Mouse (Mus musculus) CH12.LX (cell line): ENCODE measurements at regions not wholly inside any gene's neighbourhood (a gene's known extent, or its start where the extent isn't known, plus 50 kb on each side); places are given as distances from the start of the nearest gene placed in this dataset.

Source experiments
- DNase-seq: peaks from one replicate; pipeline ENCODE4 v3.0.0-alpha.2; 2013; ENCODE audit errors: extremely low read depth
- H3K27ac ChIP-seq: 2 replicates; pipeline ENCODE4 v1.5.1; 2012; ENCODE audit warnings: low read depth, mild to moderate bottlenecking, control low read depth, moderate library complexity; ENCODE audit not compliant: insufficient read depth
- H3K27me3 ChIP-seq: replicated peaks from 2 replicates; pipeline ENCODE3; 2012; ENCODE audit warnings: inconsistent platforms
- H3K36me3 ChIP-seq, 2 experiments: replicated peaks in 1 of 2; 2 replicates each; pipeline versions ENCODE3 to v1.6.1; 2012; ENCODE audit warnings: inconsistent platforms in 1 of 2, low read length in 1 of 2, mild to moderate bottlenecking in 1 of 2, mixed read lengths in 1 of 2, moderate library complexity in 1 of 2; ENCODE audit not compliant: control insufficient read depth in 1 of 2, insufficient read depth in 1 of 2
- H3K4me1 ChIP-seq, 2 experiments: 2 replicates each; pipeline ENCODE4 v1.6.1; 2012; ENCODE audit warnings: inconsistent platforms in 1 of 2, moderate library complexity in 1 of 2; ENCODE audit not compliant: insufficient read depth in 2 of 2, control insufficient read depth in 1 of 2
- H3K4me2 ChIP-seq: 2 replicates; pipeline ENCODE4 v1.6.1; 2012; ENCODE audit warnings: low read depth, mild to moderate bottlenecking, control low read depth; ENCODE audit not compliant: poor library complexity, insufficient read depth, severe bottlenecking
- H3K4me3 ChIP-seq, 3 experiments: fragments of 150-350 bp in 1 of 3; sonication (generic) in 1 of 3; replicated peaks in 1 of 3; 2 replicates each; pipeline versions ENCODE3 to v1.5.1; 2011 to 2012; ENCODE audit warnings: low read depth in 2 of 3, low read length in 2 of 3, mild to moderate bottlenecking in 2 of 3, moderate library complexity in 2 of 3, control low read depth in 1 of 3, improper control_type of control experiment in 1 of 3, inconsistent platforms in 1 of 3, mixed read lengths in 1 of 3; ENCODE audit not compliant: poor library complexity in 1 of 3
- H3K79me2 ChIP-seq: replicated peaks from 2 replicates; pipeline ENCODE4 v1.6.1; 2012; ENCODE audit warnings: mild to moderate bottlenecking, moderate library complexity; ENCODE audit not compliant: control insufficient read depth, poor library complexity, insufficient read depth, severe bottlenecking; ENCODE audit errors: extremely low read depth
- H3K9ac ChIP-seq: 2 replicates; pipeline ENCODE4 v1.6.1; 2012; ENCODE audit warnings: low read depth, mild to moderate bottlenecking, control low read depth, moderate library complexity; ENCODE audit not compliant: insufficient read depth
- H3K9me3 ChIP-seq: replicated peaks from 2 replicates; pipeline ENCODE3; 2012; ENCODE audit warnings: low read length, inconsistent platforms, mixed read lengths
- CHD1 ChIP-seq: IDR thresholded peaks from 2 replicates; pipeline ENCODE4 v1.6.1; 2012; ENCODE audit warnings: low read depth, low read length, improper control_type of control experiment, inconsistent platforms
- CTCF ChIP-seq, 2 experiments: IDR thresholded peaks in 1 of 2; conservative IDR thresholded peaks in 1 of 2; 2 replicates each; pipeline ENCODE4 v1.5.1; 2011 to 2012; ENCODE audit warnings: low read depth in 2 of 2, low read length in 2 of 2, improper control_type of control experiment in 1 of 2, inconsistent platforms in 1 of 2, mild to moderate bottlenecking in 1 of 2, moderate library complexity in 1 of 2
- E2F4 ChIP-seq: IDR thresholded peaks from 2 replicates; pipeline ENCODE4 v1.6.1; 2011; ENCODE audit warnings: low read depth, low read length, improper control_type of control experiment; ENCODE audit not compliant: insufficient replicate concordance
- ELF1 ChIP-seq: IDR thresholded peaks from 2 replicates; pipeline ENCODE4 v1.6.1; 2014; ENCODE audit warnings: low read depth, mild to moderate bottlenecking, inconsistent platforms, low read length, improper control_type of control experiment
- HCFC1 ChIP-seq: IDR thresholded peaks from 2 replicates; pipeline ENCODE4 v1.6.1; 2012; ENCODE audit warnings: low read depth, mild to moderate bottlenecking, inconsistent platforms, low read length, improper control_type of control experiment
- IRF4 ChIP-seq: IDR thresholded peaks from 2 replicates; pipeline ENCODE4 v1.6.1; 2014; ENCODE audit warnings: low read depth, mild to moderate bottlenecking, inconsistent platforms, low read length, improper control_type of control experiment
- MAX ChIP-seq: IDR thresholded peaks from 2 replicates; pipeline ENCODE4 v1.6.1; 2011; ENCODE audit warnings: low read length, improper control_type of control experiment
- MAZ ChIP-seq: IDR thresholded peaks from 2 replicates; pipeline ENCODE4 v1.6.1; 2012; ENCODE audit warnings: low read depth, mild to moderate bottlenecking, inconsistent platforms, low read length, improper control_type of control experiment, moderate library complexity
- MEF2A ChIP-seq: IDR thresholded peaks from 2 replicates; pipeline ENCODE4 v1.6.1; 2014; ENCODE audit warnings: low read depth, mild to moderate bottlenecking, inconsistent platforms, low read length, improper control_type of control experiment, borderline replicate concordance
- MXI1 ChIP-seq: IDR thresholded peaks from 2 replicates; pipeline ENCODE4 v1.6.1; 2011; ENCODE audit warnings: mild to moderate bottlenecking, low read depth, low read length, improper control_type of control experiment
- MYC ChIP-seq: IDR thresholded peaks from 2 replicates; pipeline ENCODE4 v1.6.1; 2011; ENCODE audit warnings: low read depth, mild to moderate bottlenecking, improper control_type of control experiment, low read length
- NELFE ChIP-seq: IDR thresholded peaks from 2 replicates; pipeline ENCODE4 v1.6.1; 2011; ENCODE audit warnings: low read depth, low read length, improper control_type of control experiment
- NRF1 ChIP-seq: IDR thresholded peaks from 2 replicates; pipeline ENCODE4 v1.6.1; 2014; ENCODE audit warnings: low read depth, mild to moderate bottlenecking, inconsistent platforms, low read length, improper control_type of control experiment, moderate library complexity
- PAX5 ChIP-seq: IDR thresholded peaks from 2 replicates; pipeline ENCODE4 v1.6.1; 2012; ENCODE audit warnings: low read length, inconsistent platforms, mixed read lengths
- POLR2A ChIP-seq: IDR thresholded peaks from 2 replicates; pipeline ENCODE4 v1.6.1; 2011; ENCODE audit warnings: low read depth, mild to moderate bottlenecking, improper control_type of control experiment, low read length
- RAD21 ChIP-seq: IDR thresholded peaks from 2 replicates; pipeline ENCODE4 v1.6.1; 2011; ENCODE audit warnings: low read depth, mild to moderate bottlenecking, low read length, improper control_type of control experiment, moderate library complexity
- RCOR1 ChIP-seq: conservative IDR thresholded peaks from 2 replicates; pipeline ENCODE4 v1.6.1; 2012; ENCODE audit warnings: low read depth, mild to moderate bottlenecking, inconsistent platforms, low read length, improper control_type of control experiment
- SIN3A ChIP-seq: IDR thresholded peaks from 2 replicates; pipeline ENCODE4 v1.6.1; 2012; ENCODE audit warnings: low read length, improper control_type of control experiment, inconsistent platforms
- SMC3 ChIP-seq: IDR thresholded peaks from 2 replicates; pipeline ENCODE4 v1.6.1; 2011; ENCODE audit warnings: low read depth, low read length, improper control_type of control experiment
- TBP ChIP-seq: conservative IDR thresholded peaks from 2 replicates; pipeline ENCODE4 v1.6.1; 2011; ENCODE audit warnings: low read depth, low read length, improper control_type of control experiment
- TCF12 ChIP-seq: IDR thresholded peaks from 2 replicates; pipeline ENCODE4 v1.6.1; 2014; ENCODE audit warnings: low read depth, mild to moderate bottlenecking, inconsistent platforms, low read length, improper control_type of control experiment
- UBTF ChIP-seq: IDR thresholded peaks from 2 replicates; pipeline ENCODE4 v1.6.1; 2012; ENCODE audit warnings: low read depth, mild to moderate bottlenecking, inconsistent platforms, low read length, improper control_type of control experiment, moderate library complexity
- USF1 ChIP-seq: IDR thresholded peaks from 2 replicates; pipeline ENCODE4 v1.6.1; 2014; ENCODE audit warnings: low read depth, mild to moderate bottlenecking, inconsistent platforms, low read length, improper control_type of control experiment
- ZC3H11A ChIP-seq: IDR thresholded peaks from 2 replicates; pipeline ENCODE4 v1.6.1; 2012; ENCODE audit warnings: low read depth, mild to moderate bottlenecking, inconsistent platforms, low read length, improper control_type of control experiment
- dilution Hi-C: fragments of 300-500 bp; cut with MboI; formaldehyde crosslinking; loops from 2 replicates; pipeline ENCODE4 v1.14.3; 2020; ENCODE audit warnings: low sequenced_read_pairs; ENCODE audit not compliant: extremely low pct_unique_long_range_greater_than_20kb, extremely low pct_ligation_motif_present
- in situ Hi-C: fragments of 300-500 bp; cut with MboI; formaldehyde crosslinking; loops from 3 replicates; pipeline ENCODE4 v1.14.3; 2019; ENCODE audit warnings: low sequenced_read_pairs, low pct_ligation_motif_present, low pct_unique_long_range_greater_than_20kb, mixed read lengths

DNA sequence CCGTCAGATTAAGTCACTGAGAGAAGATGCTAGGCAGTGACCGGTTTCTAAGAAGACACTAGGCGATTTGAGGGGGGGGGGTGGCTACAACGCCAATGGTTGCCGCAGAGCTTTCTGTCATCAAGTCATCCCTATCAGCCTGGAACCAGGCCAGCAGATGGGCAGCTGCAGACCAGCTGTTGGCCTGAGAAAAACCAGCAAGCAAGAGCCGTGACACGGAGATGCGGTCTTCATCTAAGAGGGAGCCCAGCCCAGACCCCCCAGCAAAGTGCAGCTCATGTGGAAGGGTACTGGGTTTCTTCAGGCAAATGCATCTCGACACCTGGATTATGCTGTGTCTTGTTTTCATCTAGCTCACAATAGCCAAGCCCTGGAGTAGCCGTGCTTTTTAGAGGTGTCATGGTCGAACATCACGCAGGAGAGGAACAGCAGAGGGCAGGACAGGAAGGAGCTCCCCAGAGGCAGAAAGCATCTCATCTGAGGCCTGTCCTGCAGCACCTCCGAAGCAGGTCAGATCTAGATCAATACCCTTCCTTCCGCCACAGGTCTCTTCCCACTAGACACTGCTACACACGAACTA is 76.3 kb downstream of the Cpn2 start:
- no peak overlapping the region for H3K9ac ChIP-seq
- in situ Hi-C loops (no loop called here), dilution Hi-C loops (no loop called here)
- no peak for DNase-seq
- no peak overlapping the region for H3K4me2 ChIP-seq
- no peak overlapping the region for H3K4me3 ChIP-seq
- no peak for TF ChIP-seq MXI1
- TF ChIP-seq UBTF, result no peak
- TF ChIP-seq RCOR1, result no peak
- TF ChIP-seq MYC, result no peak
- no peak for TF ChIP-seq SIN3A
- H3K27ac ChIP-seq, result no peak overlapping the region
- H3K9me3 ChIP-seq, result no peaks in the 10 kb centered on the region
- peaks cover 30% of the 10 kb centered on the region for H3K27me3 ChIP-seq
- no peaks in the 10 kb centered on the region for H3K79me2 ChIP-seq
- no peaks in the 10 kb centered on the region for H3K36me3 ChIP-seq
- peaks cover 0 to 15% of the 10 kb centered on the region in 2 experiments; a peak in 2 of 4 replicates for H3K4me1 ChIP-seq

DNA sequence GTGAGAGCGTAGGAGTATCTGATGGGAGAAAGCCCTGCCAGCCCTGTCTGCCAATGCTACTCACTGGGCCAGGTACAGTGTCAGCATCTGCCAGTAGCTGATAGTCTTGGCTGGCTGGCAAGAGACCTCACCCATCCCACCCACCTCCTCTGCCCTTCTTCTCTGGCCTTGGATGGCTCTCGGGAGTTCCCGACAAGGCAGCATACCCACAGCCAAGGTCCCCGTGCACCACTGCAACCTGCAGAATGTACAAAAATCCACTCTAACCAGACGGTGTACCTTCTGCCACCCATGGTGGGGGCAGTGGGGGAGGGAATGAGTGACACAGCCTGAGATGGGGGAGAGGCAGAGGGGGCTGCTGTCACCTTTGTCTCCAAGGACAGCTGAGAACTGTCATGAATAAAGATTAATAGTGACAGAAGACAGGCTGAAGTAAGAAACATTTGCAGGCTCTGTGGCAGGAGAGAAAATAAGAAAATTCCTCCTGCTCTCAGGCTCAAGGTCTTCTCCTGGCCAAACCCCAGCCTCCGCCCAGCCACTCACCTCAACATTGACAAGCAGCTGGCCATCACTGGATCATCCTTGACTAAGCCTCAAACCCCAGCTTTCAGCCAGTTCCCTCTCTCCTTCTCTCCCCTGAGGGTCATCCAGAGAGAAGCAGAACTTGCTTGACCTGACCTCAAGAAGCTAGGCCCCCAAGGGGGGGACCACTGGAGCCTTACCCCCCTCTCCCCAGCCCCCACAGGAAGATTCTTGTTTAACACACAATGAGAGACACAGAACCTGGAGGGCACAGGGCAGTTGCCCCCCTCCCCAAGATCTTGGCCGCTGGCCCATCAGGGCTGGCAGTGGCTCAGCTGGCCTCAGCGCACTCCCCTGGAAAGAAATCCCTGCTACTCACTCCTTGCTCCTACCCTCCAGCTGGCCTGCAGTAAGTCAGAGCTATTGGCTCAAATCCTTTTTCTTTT is 73.7 kb downstream of the Cpn2 start:
- H3K79me2 ChIP-seq, result no peaks in the 10 kb centered on the region
- dilution Hi-C loops, result no loop called here
- H3K4me2 ChIP-seq, result no peak overlapping the region
- peaks cover 1% of the 10 kb centered on the region for H3K9me3 ChIP-seq
- H3K27me3 ChIP-seq, result peaks cover 36% of the 10 kb centered on the region
- peaks cover 0 to 1% of the 10 kb centered on the region in 2 experiments; a peak in 2 of 4 replicates for H3K4me1 ChIP-seq
- H3K36me3 ChIP-seq, result no peaks in the 10 kb centered on the region
- H3K4me3 ChIP-seq, result no peak overlapping the region
- H3K9ac ChIP-seq, result no peak overlapping the region
- in situ Hi-C loops, result no loop called here
- no peak for TF ChIP-seq NELFE
- TF ChIP-seq NRF1, result no peak
- TF ChIP-seq MAX, result no peak
- TF ChIP-seq POLR2A, result no peak
- TF ChIP-seq UBTF, result no peak
- TF ChIP-seq, all 38 proteins: peak for 0
- no peak overlapping the region for H3K27ac ChIP-seq
- no peak for DNase-seq

GRCm38 (mm10) chr16:30194836-30195235 is 72.5 kb downstream of the Cpn2 start:
- no peak overlapping the region for H3K27ac ChIP-seq
- no peak overlapping the region for H3K4me3 ChIP-seq
- H3K9ac ChIP-seq, result no peak overlapping the region
- H3K36me3 ChIP-seq, result no peaks in the 10 kb centered on the region
- dilution Hi-C loops (no loop called here), in situ Hi-C loops (no loop called here)
- H3K9me3 ChIP-seq, result peaks cover 10% of the 10 kb centered on the region
- no peak overlapping the region for H3K4me2 ChIP-seq
- no peak for DNase-seq
- H3K79me2 ChIP-seq, result no peaks in the 10 kb centered on the region
- H3K27me3 ChIP-seq, result peaks cover 28% of the 10 kb centered on the region
- no peaks in the 10 kb centered on the region for H3K4me1 ChIP-seq
- no peak for TF ChIP-seq MYC
- TF ChIP-seq RAD21, result no peak
- TF ChIP-seq MEF2A, result no peak
- no peak for TF ChIP-seq CTCF (conservative IDR thresholded peaks at IDR 0.05 in 1 of 2, IDR thresholded peaks at IDR 0.05 in 1 of 2; ENCODE audit: low read depth in 2 of 2, low read length in 2 of 2)
- no peak for TF ChIP-seq IRF4
- no peak for TF ChIP-seq HCFC1
- TF ChIP-seq POLR2A, result no peak
- no peak for TF ChIP-seq ZC3H11A
- no peak for TF ChIP-seq TCF12
- no peak for TF ChIP-seq RCOR1
- TF ChIP-seq ELF1, result no peak
- no peak for TF ChIP-seq CHD1
- TF ChIP-seq SMC3, result no peak
- no peak for TF ChIP-seq PAX5
- TF ChIP-seq MAZ, result no peak
- no peak for TF ChIP-seq TBP
- TF ChIP-seq E2F4, result no peak
- no peak for TF ChIP-seq MAX
- TF ChIP-seq USF1, result no peak
